Mouse (Mus musculus): ENCODE measurements around the gene Olfr1294. TPM values are rescaled to one million over a fixed set of nuclear protein-coding genes. Genes with fewer than 3 reads are reported as not detected.

Gene Olfr1294
- not detected in 2 replicates for polyA plus RNA-seq (2015; fragmentation: Nextera tagmentation; extraction: Ambion mirVana)

GRCm38 (mm10) chr2:111540191-111540590 lies at the start of gene Olfr1294:
Olfr1294 (minus strand) TSS chr2:111540291.

DNA sequence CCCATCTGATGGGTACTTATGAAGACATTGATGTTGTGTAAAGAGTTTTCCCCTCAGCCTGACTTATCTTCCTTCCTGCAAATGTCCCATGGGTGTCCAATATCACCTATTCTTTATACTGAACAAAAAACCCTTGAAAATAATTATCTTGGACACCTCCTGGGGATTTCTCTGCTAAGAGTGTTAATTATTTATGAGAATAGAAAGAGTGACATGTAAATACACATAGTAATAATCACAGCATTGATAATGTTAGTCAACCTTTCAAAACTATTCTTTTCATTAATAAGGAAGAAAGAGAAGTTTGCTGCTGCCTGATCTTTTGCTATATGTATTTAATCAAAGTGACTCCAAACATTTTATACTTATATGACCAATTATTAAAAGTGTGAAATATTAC lies 29.5 kb upstream of the Olfr1294 start, which contains the start of gene Olfr1295:
TSS of gene Olfr1295 (minus strand) at position 101 of the 400 bp plus-strand sequence.

GRCm38 (mm10) chr2:111524903-111525302 lies 15.2 kb downstream of the Olfr1294 start, which contains the start of gene Olfr1293-ps:
Olfr1293-ps (plus strand) TSS chr2:111525203.

DNA sequence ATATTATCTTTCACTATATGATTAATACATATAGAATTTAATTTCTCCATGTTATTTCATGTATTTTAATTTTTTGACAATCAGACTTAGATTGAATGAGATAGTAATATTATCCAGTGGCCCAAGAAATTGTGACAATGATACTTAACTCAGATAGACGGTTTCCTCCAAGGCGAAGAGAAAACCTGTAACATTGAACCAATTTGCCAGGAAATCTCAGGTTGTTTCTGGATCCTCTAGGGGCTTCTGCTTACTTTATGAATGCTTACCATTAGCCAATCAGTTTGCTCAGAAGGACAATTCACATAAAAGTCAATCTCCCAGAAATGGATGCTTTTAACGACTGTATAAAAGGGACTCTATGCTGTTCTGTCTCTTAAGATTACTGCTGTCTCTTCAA lies 43.2 kb downstream of the Olfr1294 start, which contains the start of gene Olfr1291-ps1:
TSS of gene Olfr1291-ps1 (plus strand) at position 301 of the 400 bp plus-strand sequence.

DNA sequence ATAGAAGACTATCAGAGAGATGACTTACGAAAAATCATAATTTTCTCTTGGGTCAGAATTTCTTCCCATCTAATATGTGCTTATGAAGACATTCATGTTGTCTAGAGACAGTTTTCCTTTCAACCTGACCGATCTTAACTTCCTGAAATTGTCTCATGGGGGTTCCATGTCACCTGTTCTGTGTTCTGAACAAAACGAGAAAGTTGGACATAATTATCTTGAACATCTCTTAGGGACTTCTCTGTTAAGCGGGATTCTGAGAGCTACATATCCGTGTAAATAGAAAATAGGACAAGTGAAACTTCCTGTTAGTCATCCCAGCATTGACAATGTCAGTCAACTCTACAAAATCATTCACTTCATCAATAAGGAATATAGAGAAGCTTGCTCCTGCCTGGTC lies 46.4 kb downstream of the Olfr1294 start, which contains the start of gene Olfr1290:
TSS of gene Olfr1290 (minus strand) at position 101 of the 400 bp plus-strand sequence.

Other genes starting within 250 kb of the Olfr1294 start
- not detected in 2 replicates for gene Olfr1279, start 239.7 kb downstream of the Olfr1294 start, polyA plus RNA-seq (2015; fragmentation: Nextera tagmentation; extraction: Ambion mirVana)
- not detected in 2 replicates for gene Olfr1280, start 226.3 kb downstream of the Olfr1294 start, polyA plus RNA-seq (2015; fragmentation: Nextera tagmentation; extraction: Ambion mirVana)
- not detected in 2 replicates for gene Olfr1281, start 213.8 kb downstream of the Olfr1294 start, polyA plus RNA-seq (2015; fragmentation: Nextera tagmentation; extraction: Ambion mirVana)
- not detected in 2 replicates for gene Olfr1282, start 204.2 kb downstream of the Olfr1294 start, polyA plus RNA-seq (2015; fragmentation: Nextera tagmentation; extraction: Ambion mirVana)
- gene Olfr1283, start 173.5 kb downstream of the Olfr1294 start, polyA plus RNA-seq (2015; fragmentation: Nextera tagmentation; extraction: Ambion mirVana): not detected in 2 replicates
- not detected in 2 replicates for gene Olfr1284, start 164.8 kb downstream of the Olfr1294 start, polyA plus RNA-seq (2015; fragmentation: Nextera tagmentation; extraction: Ambion mirVana)
- gene Olfr1286, start 117.2 kb downstream of the Olfr1294 start, polyA plus RNA-seq (2015; fragmentation: Nextera tagmentation; extraction: Ambion mirVana): not detected in 2 replicates
- gene Olfr1287, start 91.1 kb downstream of the Olfr1294 start, polyA plus RNA-seq (2015; fragmentation: Nextera tagmentation; extraction: Ambion mirVana): not detected in 2 replicates
- gene Olfr1288, start 66.2 kb downstream of the Olfr1294 start, polyA plus RNA-seq (2015; fragmentation: Nextera tagmentation; extraction: Ambion mirVana): not detected in 2 replicates
- not detected in 2 replicates for gene Olfr1289, start 59.5 kb downstream of the Olfr1294 start, polyA plus RNA-seq (2015; fragmentation: Nextera tagmentation; extraction: Ambion mirVana)
- gene Olfr1290, start 46.5 kb downstream of the Olfr1294 start, polyA plus RNA-seq (2015; fragmentation: Nextera tagmentation; extraction: Ambion mirVana): not detected in 2 replicates
- not detected in 2 replicates for gene Olfr1291-ps1, start 43.1 kb downstream of the Olfr1294 start, polyA plus RNA-seq (2015; fragmentation: Nextera tagmentation; extraction: Ambion mirVana)
- gene Olfr1293-ps, start 15.1 kb downstream of the Olfr1294 start, polyA plus RNA-seq (2015; fragmentation: Nextera tagmentation; extraction: Ambion mirVana): not detected in 2 replicates
- not detected in 2 replicates for gene Olfr1295, start 29.4 kb upstream of the Olfr1294 start, polyA plus RNA-seq (2015; fragmentation: Nextera tagmentation; extraction: Ambion mirVana)
- gene Olfr1297, start 86.2 kb upstream of the Olfr1294 start, polyA plus RNA-seq (2015; fragmentation: Nextera tagmentation; extraction: Ambion mirVana): not detected in 2 replicates
- not detected in 2 replicates for gene Olfr1298, start 108.9 kb upstream of the Olfr1294 start, polyA plus RNA-seq (2015; fragmentation: Nextera tagmentation; extraction: Ambion mirVana)
- not detected in 2 replicates for gene Olfr1299, start 121.1 kb upstream of the Olfr1294 start, polyA plus RNA-seq (2015; fragmentation: Nextera tagmentation; extraction: Ambion mirVana)
- not detected in 2 replicates for gene Olfr1301, start 210.7 kb upstream of the Olfr1294 start, polyA plus RNA-seq (2015; fragmentation: Nextera tagmentation; extraction: Ambion mirVana)
- not detected in 2 replicates for gene Olfr1302, start 237.1 kb upstream of the Olfr1294 start, polyA plus RNA-seq (2015; fragmentation: Nextera tagmentation; extraction: Ambion mirVana)

All from skeletal muscle tissue, postnatal 0 days (tissue).